Mouse (Mus musculus) lung, adult 2 months (tissue): ENCODE measurements around the gene Evx1.

Source experiments
- CTCF ChIP-seq: fragments of 200-500 bp; IDR thresholded peaks from 2 replicates; pipeline ENCODE4 v1.5.1; 2011; ENCODE audit warnings: mild to moderate bottlenecking, low read length, control low read depth; ENCODE audit not compliant: insufficient read depth
- POLR2A ChIP-seq: fragments of 200-500 bp; IDR thresholded peaks from 2 replicates; pipeline ENCODE4 v1.6.1; 2011; ENCODE audit warnings: low read depth, mild to moderate bottlenecking, control low read depth, low read length, borderline replicate concordance; ENCODE audit errors: extremely low read depth

DNA sequence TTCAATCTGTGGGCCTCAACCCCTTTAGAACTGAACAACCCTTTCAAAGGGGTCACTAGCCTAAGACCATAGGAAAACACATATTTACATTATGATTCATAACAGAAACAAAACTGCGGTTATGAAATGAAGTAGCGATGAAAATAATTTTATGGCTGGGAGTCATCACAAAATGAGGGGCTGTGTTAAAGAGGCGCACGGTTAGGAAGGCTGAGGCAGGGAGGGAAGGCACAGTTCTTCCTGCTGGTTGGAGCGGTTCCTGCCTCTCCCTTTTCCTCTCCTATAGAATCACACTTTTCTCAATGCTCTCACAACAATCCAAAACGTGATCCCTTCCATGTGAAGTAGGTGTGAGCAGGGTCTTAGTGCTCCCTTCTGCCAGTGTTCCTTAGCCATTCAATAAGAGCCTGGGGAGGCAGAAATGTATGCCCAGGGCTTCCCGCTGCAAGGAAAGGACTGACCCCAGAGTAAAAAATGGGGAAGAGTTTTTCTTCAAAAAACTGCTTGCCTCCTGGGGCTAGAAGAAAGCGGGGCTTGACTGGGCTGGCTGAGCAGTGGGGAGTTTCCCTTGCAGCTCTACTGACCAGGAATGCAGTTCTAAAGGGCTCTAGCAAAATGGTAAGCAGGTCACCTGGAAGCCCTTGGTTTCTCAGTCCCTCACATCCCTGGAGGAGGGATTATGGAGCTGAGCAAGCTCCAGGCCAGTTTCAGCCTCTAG lies 37.6 kb upstream of the Evx1 start:
- no peak for TF ChIP-seq CTCF
- no peak for TF ChIP-seq POLR2A
